Mouse (Mus musculus): ENCODE results near the gene Epha3. TPM values are rescaled to one million over a fixed set of nuclear protein-coding genes. Genes with fewer than 3 reads are reported as not detected.

Gene Epha3
- polyA plus RNA-seq, 1 experiment from 2014 or later: not detected

- H3K36me3 ChIP-seq (ENCODE audit: inconsistent target): no peaks in the 10 kb centered on the region
- H3K27ac ChIP-seq: no peak overlapping the region
- H3K4me3 ChIP-seq (ENCODE audit: inconsistent target): no peak overlapping the region
- no peaks in the 10 kb centered on the region for H3K79me2 ChIP-seq (ENCODE audit: inconsistent target)
Measured at GRCm38 (mm10) chr16:63808991-63809390, 55.0 kb downstream of the Epha3 start.

GRCm38 (mm10) chr16:63806437-63807129 is 57.4 kb downstream of the Epha3 start:
- Histone ChIP-seq H3K27ac (no peak overlapping the region), H3K4me3 (ENCODE audit: inconsistent target) (no peak overlapping the region), H3K36me3 (ENCODE audit: inconsistent target) (no peaks in the 10 kb centered on the region), H3K79me2 (ENCODE audit: inconsistent target) (no peaks in the 10 kb centered on the region)
- 91% methylated on average over 5 of the region's 5 CpGs for WGBS (ENCODE audit: missing documents)

- Histone ChIP-seq H3K4me3 (ENCODE audit: inconsistent target) (no peak overlapping the region), H3K79me2 (ENCODE audit: inconsistent target) (no peaks in the 10 kb centered on the region), H3K36me3 (ENCODE audit: inconsistent target) (no peaks in the 10 kb centered on the region), H3K27ac (no peak overlapping the region)
- WGBS (ENCODE audit: missing documents): 88% methylated on average over 3 of the region's 3 CpGs
Measured at GRCm38 (mm10) chr16:63806025-63806424, 58.0 kb downstream of the Epha3 start.

GRCm38 (mm10) chr16:63801436-63801835 is 62.5 kb downstream of the Epha3 start:
- 92% methylated on average over 3 of the region's 3 CpGs for WGBS (ENCODE audit: missing documents)
- Histone ChIP-seq H3K27ac (no peak overlapping the region), H3K79me2 (ENCODE audit: inconsistent target) (no peaks in the 10 kb centered on the region), H3K4me3 (ENCODE audit: inconsistent target) (no peak overlapping the region), H3K36me3 (ENCODE audit: inconsistent target) (no peaks in the 10 kb centered on the region)

DNA sequence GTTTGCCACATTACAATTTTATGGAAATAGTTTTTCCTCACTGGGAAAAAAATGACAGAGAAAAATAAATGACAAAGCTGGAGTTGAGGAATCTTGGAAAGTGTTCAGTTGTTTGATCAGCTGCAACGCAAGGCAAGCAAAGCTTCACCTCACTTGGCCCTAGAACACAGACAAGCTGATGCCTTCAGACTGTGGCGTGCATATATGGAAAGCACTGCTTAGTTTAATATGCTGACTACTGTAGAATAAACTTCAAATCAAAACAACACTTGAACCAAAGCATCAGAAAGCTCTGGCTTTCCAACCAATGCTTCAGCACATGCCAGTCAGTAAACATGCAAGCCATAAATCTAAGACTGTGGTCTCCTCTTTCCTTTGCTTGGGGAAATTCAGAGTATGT is 65.6 kb downstream of the Epha3 start:
- WGBS (ENCODE audit: missing documents): 96% methylated on average over 2 of the region's 2 CpGs
- Histone ChIP-seq H3K27ac (no peak overlapping the region), H3K79me2 (ENCODE audit: inconsistent target) (no peaks in the 10 kb centered on the region), H3K4me3 (ENCODE audit: inconsistent target) (no peak overlapping the region), H3K36me3 (ENCODE audit: inconsistent target) (no peaks in the 10 kb centered on the region)

DNA sequence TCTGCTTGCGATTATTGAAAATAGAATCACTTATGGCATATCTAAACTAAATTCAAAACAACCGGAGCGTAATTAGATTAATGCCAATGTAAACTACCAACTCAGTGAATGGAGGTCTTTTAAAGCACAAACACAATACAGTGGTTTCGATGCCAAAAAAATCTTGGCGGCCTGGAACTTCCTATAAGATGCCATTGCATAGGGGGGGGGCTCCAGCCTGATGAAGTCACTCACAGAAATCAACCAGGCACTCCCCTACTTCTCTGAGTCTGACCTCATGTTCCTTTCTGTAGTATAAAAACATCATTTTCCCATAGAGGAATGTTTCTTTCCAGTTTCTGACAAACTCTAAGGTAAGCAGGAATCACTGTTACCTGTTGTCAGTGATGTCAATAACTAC is 69.7 kb downstream of the Epha3 start:
- 93% methylated on average over 5 of the region's 5 CpGs for WGBS (ENCODE audit: missing documents)
- Histone ChIP-seq H3K79me2 (ENCODE audit: inconsistent target) (no peaks in the 10 kb centered on the region), H3K27ac (no peak overlapping the region)

GRCm38 (mm10) chr16:63793805-63794204 is 70.2 kb downstream of the Epha3 start:
- 88% methylated on average over 1 of the region's 1 CpGs for WGBS (ENCODE audit: missing documents)
- no peak overlapping the region for H3K4me3 ChIP-seq (ENCODE audit: inconsistent target)

More for the DNA sequence above, 69.7 kb downstream of the Epha3 start:
- Histone ChIP-seq H3K4me3 (ENCODE audit: inconsistent target) (no peak overlapping the region), H3K36me3 (ENCODE audit: inconsistent target) (no peaks in the 10 kb centered on the region)

DNA sequence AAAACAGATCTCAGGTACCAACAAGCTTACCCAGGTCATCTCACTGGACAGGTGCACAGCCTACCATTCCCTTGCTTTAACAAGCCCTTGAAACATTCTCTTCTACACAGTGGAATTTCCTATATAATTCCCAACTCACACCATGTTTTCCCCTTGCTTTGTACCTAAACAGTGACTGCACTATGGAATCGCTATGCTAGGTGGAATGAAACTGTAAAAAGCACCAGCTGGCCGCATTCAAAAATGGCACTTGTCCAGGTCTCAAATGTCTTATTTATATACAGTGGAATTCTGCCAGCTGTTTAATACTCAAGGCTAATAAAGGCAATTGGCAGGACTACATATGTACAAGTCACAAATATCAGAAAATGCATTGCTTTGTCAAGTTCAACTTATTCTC is 71.9 kb downstream of the Epha3 start:
- 100% methylated on average over 2 of the region's 2 CpGs for WGBS (ENCODE audit: missing documents)
- Histone ChIP-seq H3K27ac (no peak overlapping the region), H3K36me3 (ENCODE audit: inconsistent target) (no peaks in the 10 kb centered on the region), H3K79me2 (ENCODE audit: inconsistent target) (no peaks in the 10 kb centered on the region), H3K4me3 (ENCODE audit: inconsistent target) (no peak overlapping the region)

More at GRCm38 (mm10) chr16:63793805-63794204, 70.2 kb downstream of the Epha3 start:
- no peak overlapping the region for H3K27ac ChIP-seq
- no peaks in the 10 kb centered on the region for H3K36me3 ChIP-seq (ENCODE audit: inconsistent target)
- no peaks in the 10 kb centered on the region for H3K79me2 ChIP-seq (ENCODE audit: inconsistent target)

DNA sequence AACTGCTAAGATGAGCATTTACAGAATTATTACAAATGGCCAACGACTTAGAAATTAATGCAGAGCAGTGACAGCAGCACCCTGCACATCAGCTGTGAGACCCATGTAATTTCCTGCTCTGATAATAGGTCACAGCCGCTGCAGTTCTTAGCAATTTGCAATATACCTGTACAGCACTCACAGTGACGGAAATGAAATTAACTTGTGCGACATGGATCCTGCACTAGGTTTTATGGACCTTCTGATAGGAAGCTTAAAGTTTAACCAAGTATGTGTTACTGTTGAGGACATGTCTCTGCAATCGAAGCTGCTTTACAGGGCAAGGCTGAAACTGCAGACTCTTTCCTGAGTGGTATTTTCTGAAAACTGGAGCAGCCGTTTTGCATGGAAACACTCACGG is 80.4 kb downstream of the Epha3 start:
- 90% methylated on average over 7 of the region's 7 CpGs for WGBS (ENCODE audit: missing documents)
- no peak overlapping the region for H3K27ac ChIP-seq
- H3K4me3 ChIP-seq (ENCODE audit: inconsistent target): no peak overlapping the region

DNA sequence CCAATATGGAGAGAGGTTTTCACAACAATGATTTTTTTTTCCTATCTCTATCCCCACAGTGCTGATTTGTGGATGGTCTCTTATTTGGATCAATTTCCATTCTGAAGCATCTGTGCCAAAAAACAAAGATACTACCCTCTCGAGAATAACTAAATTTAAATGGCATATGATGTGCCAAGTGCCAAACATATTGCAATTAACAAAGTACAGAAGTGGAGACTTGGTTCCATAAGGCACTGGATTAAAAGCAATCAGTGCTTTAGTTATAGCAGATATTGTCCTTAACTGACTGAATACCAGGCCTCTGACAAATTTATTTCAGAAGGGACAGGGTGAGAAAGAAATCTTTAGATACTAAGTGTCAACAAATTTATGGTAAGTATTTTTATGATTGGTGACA is 81.9 kb downstream of the Epha3 start:
- H3K79me2 ChIP-seq (ENCODE audit: inconsistent target): no peaks in the 10 kb centered on the region
- H3K27ac ChIP-seq: no peak overlapping the region
- no peak overlapping the region for H3K4me3 ChIP-seq (ENCODE audit: inconsistent target)
- 81% methylated on average over 1 of the region's 1 CpGs for WGBS (ENCODE audit: missing documents)
- no peaks in the 10 kb centered on the region for H3K36me3 ChIP-seq (ENCODE audit: inconsistent target)

More for the DNA sequence above, 80.4 kb downstream of the Epha3 start:
- H3K36me3 ChIP-seq (ENCODE audit: inconsistent target): no peaks in the 10 kb centered on the region
- H3K79me2 ChIP-seq (ENCODE audit: inconsistent target): no peaks in the 10 kb centered on the region

GRCm38 (mm10) chr16:63780151-63780550 is 83.8 kb downstream of the Epha3 start:
- Histone ChIP-seq H3K4me3 (ENCODE audit: inconsistent target) (no peak overlapping the region), H3K79me2 (ENCODE audit: inconsistent target) (no peaks in the 10 kb centered on the region), H3K27ac (no peak overlapping the region), H3K36me3 (ENCODE audit: inconsistent target) (no peaks in the 10 kb centered on the region)
- 84% methylated on average over 5 of the region's 5 CpGs for WGBS (ENCODE audit: missing documents)

GRCm38 (mm10) chr16:63777811-63778210 is 86.2 kb downstream of the Epha3 start:
- no peak overlapping the region for H3K27ac ChIP-seq
- H3K36me3 ChIP-seq (ENCODE audit: inconsistent target): no peaks in the 10 kb centered on the region
- 87% methylated on average over 1 of the region's 1 CpGs for WGBS (ENCODE audit: missing documents)
- no peaks in the 10 kb centered on the region for H3K79me2 ChIP-seq (ENCODE audit: inconsistent target)
- H3K4me3 ChIP-seq (ENCODE audit: inconsistent target): no peak overlapping the region

DNA sequence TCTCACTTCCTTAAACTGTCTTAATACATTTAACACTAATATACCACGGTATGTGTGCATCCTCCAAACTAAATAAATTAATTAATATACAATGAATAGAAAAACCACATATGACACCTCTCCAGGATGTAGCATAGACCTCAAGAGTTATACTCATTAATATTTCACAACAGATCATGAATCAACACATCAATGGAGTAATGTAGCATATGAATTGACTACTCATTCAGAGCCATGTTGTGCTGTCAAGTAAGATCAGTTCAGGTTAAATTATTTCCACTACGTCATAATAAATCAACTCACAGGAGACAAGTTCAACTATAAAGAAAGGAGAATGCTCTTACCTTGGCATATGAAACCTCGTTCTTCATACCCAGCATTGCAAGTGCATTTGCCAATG is 91.4 kb downstream of the Epha3 start:
- Histone ChIP-seq H3K4me3 (ENCODE audit: inconsistent target) (no peak overlapping the region), H3K79me2 (ENCODE audit: inconsistent target) (no peaks in the 10 kb centered on the region), H3K27ac (no peak overlapping the region), H3K36me3 (ENCODE audit: inconsistent target) (no peaks in the 10 kb centered on the region)
- WGBS (ENCODE audit: missing documents): 89% methylated on average over 3 of the region's 3 CpGs

DNA sequence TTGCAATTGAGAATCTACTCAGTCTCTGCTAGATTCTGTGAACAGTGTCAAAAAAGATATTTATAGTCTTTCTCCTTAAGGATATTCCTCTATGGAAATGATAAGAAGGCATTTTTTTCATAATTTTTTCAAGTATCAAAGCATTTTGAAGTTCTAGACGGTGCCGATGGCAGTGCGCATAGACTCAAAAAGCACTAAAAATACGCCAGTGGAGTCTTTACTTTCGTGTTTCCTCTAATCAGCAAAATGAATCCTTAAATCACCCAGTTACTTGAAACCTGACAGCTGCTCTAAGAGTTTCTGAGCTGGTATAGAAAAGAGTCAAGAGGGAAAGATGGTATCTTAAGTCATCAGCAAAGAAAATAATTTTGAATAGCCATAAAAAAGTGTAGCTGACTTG is 96.4 kb downstream of the Epha3 start:
- Histone ChIP-seq H3K79me2 (ENCODE audit: inconsistent target) (no peaks in the 10 kb centered on the region), H3K36me3 (ENCODE audit: inconsistent target) (no peaks in the 10 kb centered on the region), H3K27ac (no peak overlapping the region), H3K4me3 (ENCODE audit: inconsistent target) (no peak overlapping the region)
- 69% methylated on average over 5 of the region's 5 CpGs for WGBS (ENCODE audit: missing documents)

DNA sequence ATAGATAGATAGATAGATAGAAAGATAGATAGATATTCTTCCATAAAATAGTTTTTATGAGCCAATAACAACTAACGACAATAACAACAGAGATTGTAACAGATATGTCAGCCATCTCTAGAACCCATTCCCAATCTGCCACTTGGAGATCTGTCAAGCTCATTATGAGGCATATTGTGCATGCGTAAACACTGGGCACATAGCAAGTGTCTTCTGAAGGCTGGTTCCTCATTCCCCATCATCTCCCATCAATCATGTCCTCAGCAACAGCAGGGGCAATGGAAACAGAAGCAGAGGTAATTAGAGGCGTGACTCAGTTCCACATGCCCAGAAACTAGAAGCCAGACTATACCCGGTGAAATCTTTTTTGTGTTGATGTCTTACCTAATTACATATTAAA is 102.8 kb downstream of the Epha3 start:
- Histone ChIP-seq H3K27ac (no peak overlapping the region), H3K4me3 (ENCODE audit: inconsistent target) (no peak overlapping the region), H3K79me2 (ENCODE audit: inconsistent target) (no peaks in the 10 kb centered on the region), H3K36me3 (ENCODE audit: inconsistent target) (no peaks in the 10 kb centered on the region)
- 80% methylated on average over 4 of the region's 4 CpGs for WGBS (ENCODE audit: missing documents)

DNA sequence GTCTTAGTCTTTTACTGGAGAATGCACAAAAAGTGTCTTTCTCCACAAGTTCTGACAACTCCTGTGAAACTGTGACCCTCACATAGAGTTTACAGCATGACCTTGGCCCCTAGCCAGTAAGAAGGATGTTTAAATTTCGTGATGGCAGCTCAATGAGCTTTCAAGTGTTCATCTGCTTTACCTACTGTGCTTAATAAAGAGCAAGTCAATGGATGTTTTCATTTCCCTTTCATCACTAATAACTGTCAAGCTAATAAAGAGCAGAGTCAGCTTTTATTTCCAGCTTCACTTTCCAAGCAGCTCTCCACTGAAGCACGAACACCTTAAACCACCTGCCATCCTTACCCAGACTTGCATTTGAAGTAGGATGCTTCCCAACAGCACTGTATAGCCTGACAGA is 103.9 kb downstream of the Epha3 start:
- no peaks in the 10 kb centered on the region for H3K36me3 ChIP-seq (ENCODE audit: inconsistent target)
- no peaks in the 10 kb centered on the region for H3K79me2 ChIP-seq (ENCODE audit: inconsistent target)
- no peak overlapping the region for H3K27ac ChIP-seq
- 63% methylated on average over 2 of the region's 2 CpGs for WGBS (ENCODE audit: missing documents)
- H3K4me3 ChIP-seq (ENCODE audit: inconsistent target): no peak overlapping the region
